Mouse (Mus musculus) skeletal muscle tissue, adult 2 months (tissue): Measurements from ENCODE around the gene Ilvbl.
A peak's percentile ranks its signal among the peaks of the same experiment; 100 is the strongest.
"Not testable (repeated sequence)": the region's sequence is repeated elsewhere in the genome, so short reads cannot be mapped to it uniquely, and the experiment has no call there.

Source experiments
- DNase-seq: peaks from one replicate; pipeline ENCODE4 v3.0.0-alpha.2; 2012; ENCODE audit warnings: low read depth, low spot score

Gene Ilvbl

GRCm38 (mm10) chr10:78591406-78592328 lies 17.5 kb downstream of the Ilvbl start, which contains the start of gene Syde1:
TSS of gene Syde1 (minus strand) at chr10:78591964.
- DNase-seq: peak; percentile 48

DNA sequence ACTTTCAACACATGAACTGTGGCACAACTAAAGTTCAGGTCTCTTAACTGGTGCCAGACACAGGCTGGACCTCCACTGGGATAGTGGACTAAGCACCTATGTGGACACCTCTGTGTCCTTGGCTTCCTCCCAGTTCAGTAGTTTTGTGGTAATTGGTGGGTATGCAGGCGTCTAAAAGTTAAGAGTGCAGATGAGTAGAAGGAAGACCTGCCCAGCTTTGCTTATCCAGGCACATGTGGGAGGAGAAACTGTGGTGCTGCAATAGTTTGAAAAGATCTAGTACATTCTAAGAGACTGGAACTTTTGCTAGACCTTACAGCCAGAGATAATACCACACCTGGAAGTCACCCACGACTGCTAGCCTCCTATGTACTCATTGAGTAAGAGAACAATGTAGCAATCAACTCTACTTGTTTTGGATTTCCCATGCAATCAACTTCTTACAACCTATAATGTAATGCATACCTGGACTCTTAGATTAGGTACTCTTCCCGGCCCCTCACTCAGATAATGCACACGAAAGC lies 18.8 kb downstream of the Ilvbl start:
- no peak for DNase-seq

DNA sequence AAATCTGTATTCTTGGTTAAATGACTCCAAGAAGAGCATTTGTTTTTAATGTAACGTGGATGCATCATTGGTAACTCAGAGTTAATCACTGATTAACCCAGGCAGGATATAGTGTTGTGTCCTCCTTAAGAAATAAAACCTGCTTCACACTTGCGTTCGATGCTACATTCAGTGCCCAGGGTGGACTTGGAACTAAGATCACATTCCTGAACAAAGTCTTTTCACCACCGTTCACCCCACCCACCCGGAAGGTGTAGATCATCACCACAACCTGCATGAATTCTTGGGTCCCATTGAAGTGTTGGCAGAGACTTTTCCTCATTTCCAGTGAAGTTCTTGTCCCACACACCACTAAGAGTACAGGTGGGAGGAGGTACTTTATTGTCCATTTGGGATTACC lies 19.6 kb downstream of the Ilvbl start:
- DNase-seq: no peak

- DNase-seq: no peak
Measured at GRCm38 (mm10) chr10:78594157-78594556, 20.0 kb downstream of the Ilvbl start.

GRCm38 (mm10) chr10:78594566-78594965 lies 20.4 kb downstream of the Ilvbl start:
- DNase-seq: no peak

DNA sequence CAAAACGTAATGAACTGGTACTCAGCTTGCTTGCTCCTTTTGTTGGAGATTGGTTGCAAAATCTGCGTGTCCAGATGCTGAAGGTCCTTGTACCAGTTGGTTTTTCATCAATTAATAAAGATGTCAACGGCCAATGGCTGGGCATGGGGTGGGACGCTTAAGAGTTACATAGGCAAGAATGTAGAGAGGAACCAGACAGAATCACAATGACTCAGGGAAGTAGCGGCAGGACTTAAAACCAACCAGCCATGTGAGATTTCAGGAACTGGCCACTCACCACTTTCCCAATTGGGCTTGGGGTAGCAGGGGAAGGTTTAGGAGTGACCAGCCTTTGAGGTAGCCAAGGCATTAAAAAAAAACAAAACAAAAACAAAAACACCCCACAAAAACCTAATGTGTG lies 25.7 kb downstream of the Ilvbl start:
- no peak for DNase-seq

DNA sequence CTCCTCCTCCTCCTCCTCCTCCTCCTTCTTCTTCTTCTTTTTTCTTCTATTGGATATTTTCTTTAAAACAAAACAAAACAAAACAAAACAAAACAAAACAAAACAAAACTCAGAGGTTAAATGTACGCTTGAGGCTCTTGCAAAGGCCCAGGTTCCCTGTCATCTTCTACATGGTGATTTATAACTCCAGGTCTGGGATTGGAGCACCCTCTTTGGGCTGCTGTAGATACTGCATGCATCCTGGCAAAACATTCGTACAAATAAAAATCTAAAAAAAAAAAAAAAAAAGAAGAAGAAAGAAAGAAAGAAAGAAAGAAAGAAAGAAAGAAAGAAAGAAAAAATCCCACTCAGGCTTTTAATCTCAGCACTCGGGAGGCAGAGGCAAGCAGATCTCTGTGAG lies 30.9 kb downstream of the Ilvbl start:
- no peak for DNase-seq

GRCm38 (mm10) chr10:78607602-78608001 lies 33.5 kb downstream of the Ilvbl start:
- DNase-seq: no peak

GRCm38 (mm10) chr10:78617974-78618373 lies 43.8 kb downstream of the Ilvbl start, which contains the start of gene Olfr1357:
TSS of gene Olfr1357 (minus strand) at chr10:78618074.
- DNase-seq: no peak

DNA sequence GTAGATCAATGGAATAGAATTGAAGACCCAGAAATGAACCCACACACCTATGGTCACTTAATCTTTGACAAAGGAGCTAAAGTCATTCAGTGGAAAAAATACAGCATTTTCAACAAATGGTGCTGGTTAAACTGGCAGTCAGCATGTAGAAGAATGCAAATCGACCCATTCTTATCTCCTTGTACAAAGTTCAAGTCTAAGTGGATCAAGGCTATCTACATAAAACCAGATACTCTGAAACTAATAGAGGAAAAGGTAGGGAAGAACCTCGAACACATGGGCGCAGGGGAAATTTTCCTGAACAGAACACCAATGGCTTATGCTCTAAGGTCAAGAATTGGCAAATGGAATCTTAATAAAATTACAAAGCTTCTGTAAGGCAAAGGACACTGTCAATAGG lies 49.0 kb downstream of the Ilvbl start:
- not testable (repeated sequence) for DNase-seq

- DNase-seq: no peak
Measured at GRCm38 (mm10) chr10:78630194-78630593, 56.0 kb downstream of the Ilvbl start.

DNA sequence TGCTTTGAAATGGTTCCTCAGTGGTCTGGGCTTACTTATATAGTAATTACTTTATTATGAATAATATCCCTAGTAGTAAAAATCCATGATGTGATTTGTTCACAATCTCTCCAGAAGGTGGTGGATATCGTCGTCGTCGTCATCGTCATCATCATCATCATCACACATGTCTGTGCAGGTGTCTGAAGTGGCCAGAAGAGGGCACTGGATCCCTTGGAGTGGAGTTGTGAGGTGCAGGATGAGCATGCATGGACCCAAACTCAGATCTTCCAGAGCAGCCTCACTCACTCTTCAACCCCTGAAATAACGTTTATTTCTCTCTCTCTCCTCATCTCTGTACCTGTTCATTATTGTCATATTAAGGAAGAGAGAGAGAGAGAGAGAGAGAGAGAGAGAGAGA lies 58.2 kb downstream of the Ilvbl start:
- DNase-seq: no peak
